Mouse (Mus musculus): Measurements from ENCODE around the gene Abcd1.

GRCm38 (mm10) chrX:73673619-73673967, 42.8 kb upstream of the Abcd1 start:
- TF ChIP-seq POLR2A (IDR thresholded peaks at IDR 0.05; ENCODE audit: borderline replicate concordance, insufficient read depth, low read length) (no peak), CTCF (IDR thresholded peaks at IDR 0.05; ENCODE audit: borderline replicate concordance, insufficient read depth, low read depth, low read length) (no peak)
